Mouse (Mus musculus): ENCODE results near the gene Chia1. TPM values are rescaled to one million over a fixed set of nuclear protein-coding genes. Genes with fewer than 3 reads are reported as not detected.

The Chia1 gene
- total RNA-seq (2023) = not detected

GRCm38 (mm10) chr3:106112929-106113328 lies at the start of gene Chia1:
Chia1 (plus strand) TSS chr3:106113229.

GRCm38 (mm10) chr3:106167464-106167863 lies 54.4 kb downstream of the Chia1 start, which contains the start of gene Chil3:
Chil3 (minus strand) TSS chr3:106167564.

Other genes starting within 250 kb of the Chia1 start
- not detected for gene Adora3, start 242.4 kb upstream of the Chia1 start, total RNA-seq (2023)
- gene Tmigd3, start 242.3 kb upstream of the Chia1 start, total RNA-seq (2023) = not detected
- 10 to 100 TPM; 23.0 to 38.3 TPM for gene I830077J02Rik, start 180.6 kb upstream of the Chia1 start, total RNA-seq (2023)
- 10 to 100 TPM; 51.4 to 55.5 TPM for gene Wdr77, start 153.9 kb upstream of the Chia1 start, total RNA-seq (2023)
- 100 to 1,000 TPM; 129 to 130 TPM for gene Atp5f1, start 153.1 kb upstream of the Chia1 start, total RNA-seq (2023)
- 1 to 10 TPM; 3.9 to 4.7 TPM for gene Ovgp1, start 139.5 kb upstream of the Chia1 start, total RNA-seq (2023)
- gene Pifo, start 98.6 kb upstream of the Chia1 start, total RNA-seq (2023) = 1 to 10 TPM in 1 of 2 experiments, not detected in 1; 1.3 TPM
- not detected for gene Chil5, start 80.4 kb upstream of the Chia1 start, total RNA-seq (2023)
- gene Chil3, start 54.3 kb downstream of the Chia1 start, total RNA-seq (2023) = 1 to 10 TPM in 1 of 2 experiments, under 1 TPM in 1; 0.98 to 1.2 TPM
- not detected for gene Chil4, start 106.3 kb downstream of the Chia1 start, total RNA-seq (2023)

Measured in B cell, adult 67 days (primary cell).